Mouse (Mus musculus) lung, embryonic 15.5 days (tissue): Measurements from ENCODE around the gene Aldh18a1. TPM values are rescaled to one million over a fixed set of nuclear protein-coding genes. Genes with fewer than 3 reads are reported as not detected.

Experiments used
- ATAC-seq: fragments of 200-750 bp; cut with Nextera tagmentation; 2 replicates; pipeline ENCODE4 v1.8.0; 2017; ENCODE audit warnings: moderate number of reproducible peaks, borderline replicate concordance; ENCODE audit not compliant: low FRiP score, low TSS enrichment; ENCODE audit errors: extremely low read depth
- H3K27ac ChIP-seq: fragments of 300-500 bp; sonication (generic); 2 replicates; pipeline ENCODE4 v1.5.1; 2015; ENCODE audit warnings: moderate library complexity, mild to moderate bottlenecking, inconsistent platforms
- H3K27me3 ChIP-seq: fragments of 300-500 bp; sonication (generic); 2 replicates; pipeline ENCODE4 v1.6.1; 2015; ENCODE audit warnings: inconsistent platforms
- H3K36me3 ChIP-seq: fragments of 300-500 bp; sonication (generic); 2 replicates; pipeline ENCODE4 v1.6.1; 2015; ENCODE audit warnings: inconsistent platforms
- H3K4me1 ChIP-seq: fragments of 300-500 bp; sonication (generic); 2 replicates; pipeline ENCODE4 v1.6.1; 2015; ENCODE audit warnings: inconsistent platforms
- H3K4me2 ChIP-seq: fragments of 300-500 bp; sonication (generic); 2 replicates; pipeline ENCODE4 v1.6.1; 2015; ENCODE audit warnings: inconsistent platforms, mild to moderate bottlenecking, moderate library complexity
- H3K4me3 ChIP-seq: fragments of 300-500 bp; sonication (generic); 2 replicates; pipeline ENCODE4 v1.5.1; 2015; ENCODE audit warnings: mild to moderate bottlenecking, inconsistent platforms
- H3K9ac ChIP-seq: fragments of 300-500 bp; sonication (generic); 2 replicates; pipeline ENCODE4 v1.6.1; 2015; ENCODE audit warnings: inconsistent platforms
- H3K9me3 ChIP-seq: fragments of 300-500 bp; sonication (generic); 2 replicates; pipeline ENCODE4 v1.6.1; 2016; ENCODE audit warnings: inconsistent platforms
- WGBS: fragments of 180-500 bp; shearing (Covaris S2); methylation state at CpG from one replicate; pipeline ENCODE4 v1.1.7; 2015; 5-methylcytosine and 5-hydroxymethylcytosine counted together
- polyA plus RNA-seq: library from polyadenylated mRNA; unstranded; fragments of >200 nt; fragmentation: Nextera tagmentation; extraction: Ambion mirVana; gene quantifications from 2 replicates; pipeline ENCODE4 v1.2.1, GENCODE M21; 2015

Gene Aldh18a1
- polyA plus RNA-seq, 1 experiment from 2014 or later, result 59.3 TPM

DNA sequence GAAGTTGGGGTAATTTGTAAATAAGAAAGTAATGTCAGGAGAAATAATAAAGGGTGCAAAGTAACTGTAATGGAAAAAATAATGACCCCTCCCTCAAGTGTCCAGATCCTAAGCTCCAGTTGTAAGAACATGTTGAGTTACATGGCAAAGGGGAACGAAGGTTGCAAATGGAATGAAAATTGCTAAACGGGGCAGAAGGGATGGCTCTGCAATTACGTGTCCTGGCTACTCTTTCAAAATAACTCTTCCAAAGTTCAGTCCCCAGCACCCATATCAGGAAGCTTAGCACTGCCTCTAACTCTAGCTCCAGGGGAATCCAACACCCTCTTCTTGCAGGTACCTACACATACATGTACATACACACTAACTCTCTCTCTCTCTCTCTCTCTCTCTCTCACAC, 81.3 kb downstream of the Aldh18a1 start:
- Histone ChIP-seq H3K4me1 (peaks cover 24% of the 10 kb centered on the region), H3K4me3 (no peak overlapping the region), H3K9me3 (no peaks in the 10 kb centered on the region), H3K9ac (no peak overlapping the region), H3K4me2 (no peak overlapping the region), H3K27ac (no peak overlapping the region), H3K27me3 (no peaks in the 10 kb centered on the region), H3K36me3 (no peaks in the 10 kb centered on the region)
- no peak for ATAC-seq
- 92% methylated on average over 3 of the region's 3 CpGs for WGBS

DNA sequence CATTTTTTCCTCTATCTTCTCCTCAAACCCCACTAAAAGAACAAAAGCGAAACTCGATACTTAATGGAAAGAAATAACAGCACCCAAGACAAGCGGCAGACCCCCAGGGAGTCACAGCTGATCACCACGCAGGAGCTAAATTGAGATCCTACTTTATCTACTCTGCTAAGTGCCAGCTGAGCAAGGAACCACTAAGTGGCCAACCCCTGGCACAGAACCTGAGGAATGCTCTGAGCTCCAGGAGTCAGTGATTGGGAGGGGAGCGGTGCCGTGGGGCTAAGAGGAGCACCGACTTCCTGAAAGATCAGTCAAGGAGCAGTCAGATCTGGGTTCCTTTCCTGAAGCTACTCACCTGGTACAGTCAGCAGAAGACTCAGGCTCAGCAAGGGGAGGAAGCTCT, 83.9 kb downstream of the Aldh18a1 start:
- no peak for ATAC-seq
- H3K9ac ChIP-seq, result no peak overlapping the region
- H3K4me3 ChIP-seq, result no peak overlapping the region
- no peak overlapping the region for H3K27ac ChIP-seq
- H3K36me3 ChIP-seq, result no peaks in the 10 kb centered on the region
- no peak overlapping the region for H3K4me2 ChIP-seq
- WGBS, result 65% methylated on average over 7 of the region's 7 CpGs
- H3K27me3 ChIP-seq, result no peaks in the 10 kb centered on the region
- 0 out of 2 replicates have a peak, but pooled peaks cover 3% of the 10 kb centered on the region for H3K4me1 ChIP-seq
- no peaks in the 10 kb centered on the region for H3K9me3 ChIP-seq

Other genes with a start within 250 kb of the Aldh18a1 start
- gene Sorbs1, start 74.7 kb downstream of the Aldh18a1 start, polyA plus RNA-seq, result 44.8 and 45.6 TPM in 2 replicates
- gene Tctn3, start 23.8 kb upstream of the Aldh18a1 start, polyA plus RNA-seq, result 10.8 and 11.8 TPM in 2 replicates
- gene Entpd1, start 23.9 kb upstream of the Aldh18a1 start, polyA plus RNA-seq, result 13.5 and 16.1 TPM in 2 replicates
- gene Cc2d2b, start 160.3 kb upstream of the Aldh18a1 start, polyA plus RNA-seq, result 0.04 and 0.17 TPM in 2 replicates
- 15.1 and 15.2 TPM in 2 replicates for gene Ccnj, start 242.8 kb upstream of the Aldh18a1 start, polyA plus RNA-seq